23 mouse cellular contexts compared by ENCODE assay signal in genomic region chr11:88202077-88202476, GRCm38 (mm10). TPM values are rescaled to one million over a fixed set of nuclear protein-coding genes. Genes with fewer than 3 reads are reported as not detected.
DNase-seq lines count a peak whose midpoint lies in the region; ATAC-seq and TF ChIP-seq lines count a peak whose summit lies in the region.
"Had no signal": no experiment of that assay in that cellular context is flagged by ENCODE, and none has a peak within 500 bp of the region (broad histone marks: within the 10 kb centered on the region; RNA-seq: fewer than 3 reads in every experiment).

No protein-coding gene starts in this region.

- ATAC-seq in heart, embryonic 15.5 days (replicated peaks; ENCODE audit: insufficient number of reproducible peaks, insufficient read depth, low FRiP score, low read depth): no peak
- peak; percentile 23 for ATAC-seq in G1E (ENCODE audit: extremely low read depth, insufficient number of reproducible peaks, low FRiP score, poor library complexity, severe bottlenecking)
- ATAC-seq in heart, embryonic 16.5 days (replicated peaks; ENCODE audit: extremely low read depth, insufficient read depth, low FRiP score): peak; percentile 3; the same call in 1 of the 2 replicates
- ATAC-seq in megakaryocyte-erythroid progenitor cell, adult 5-6 weeks (replicated peaks; ENCODE audit: low FRiP score, low TSS enrichment, poor library complexity, severe bottlenecking): no peak
- ATAC-seq: forebrain, embryonic 16.5 days had no signal

- peak overlapping the region; percentile 16; the same call in 1 of the 2 replicates for H3K4me2 ChIP-seq in heart, embryonic 15.5 days
- H3K4me2 ChIP-seq in heart, embryonic 16.5 days (ENCODE audit: low read depth, low read length): peak overlapping the region; percentile 37; the same call in 1 of the 2 replicates
- H3K4me2 ChIP-seq: hindbrain, embryonic 13.5 days; limb, embryonic 15.5 days; neural tube, embryonic 15.5 days; stomach, embryonic 15.5 days had no signal

- peak overlapping the region; percentile 95 for H3K27ac ChIP-seq in heart, embryonic 15.5 days
- H3K27ac ChIP-seq in heart, embryonic 16.5 days (ENCODE audit: low read length): peak overlapping the region; percentile 98
- H3K27ac ChIP-seq: hindbrain, embryonic 13.5 days; limb, embryonic 15.5 days; neural tube, embryonic 15.5 days; stomach, embryonic 15.5 days had no signal

- H3K9me3 ChIP-seq in heart, embryonic 15.5 days (replicated peaks): no peaks in the 10 kb centered on the region
- no peaks in the 10 kb centered on the region for H3K9me3 ChIP-seq in G1E (replicated peaks)
- no peaks in the 10 kb centered on the region for H3K9me3 ChIP-seq in heart, embryonic 16.5 days (replicated peaks; ENCODE audit: control insufficient read depth, low read length)
- H3K9me3 ChIP-seq: hindbrain, embryonic 13.5 days; limb, embryonic 15.5 days; megakaryocyte, embryonic 14.5 days; neural tube, embryonic 15.5 days; stomach, embryonic 15.5 days had no signal

- WGBS in heart, embryonic 15.5 days: 6% methylated on average over 2 of the region's 2 CpGs
- 10% methylated on average over 2 of the region's 2 CpGs for WGBS in heart, embryonic 16.5 days

- TF ChIP-seq CTCF in G1E (IDR thresholded peaks at IDR 0.05; ENCODE audit: low read depth, low read length): no peak

- intact Hi-C loops in heart, postnatal 14 days (cut with DNase I): no loop called here

- peak; percentile 30 for DNase-seq in embryo, embryonic 10.5 days (ENCODE audit: low spot score)
- DNase-seq in embryo, embryonic 9.5 days (ENCODE audit: extremely low spot score): no peak
- no peak for DNase-seq in heart, postnatal 14 days
- no peak for DNase-seq in G1E (ENCODE audit: low spot score)
- DNase-seq in MN1 (ENCODE audit: low spot score): no peak
- DNase-seq: adrenal gland, adult 2 months; cerebellum, adult 9-10 months; embryo, embryonic 11 days; kidney, postnatal 10 days; layer of hippocampus, adult 9-11 months; lung, postnatal 10 days; right cerebral cortex, adult 18-20 months; spleen, adult 18-20 months; thymus, postnatal 14 days had no signal

- H3K36me3 ChIP-seq in heart, embryonic 15.5 days: no peaks in the 10 kb centered on the region
- peaks cover 9% of the 10 kb centered on the region for H3K36me3 ChIP-seq in G1E (replicated peaks)
- H3K36me3 ChIP-seq in heart, embryonic 16.5 days (ENCODE audit: control insufficient read depth, insufficient read depth): no peaks in the 10 kb centered on the region; the same call in 1 of the 2 replicates
- H3K36me3 ChIP-seq: hindbrain, embryonic 13.5 days; limb, embryonic 15.5 days; stomach, embryonic 15.5 days had no signal

- H3K4me3 ChIP-seq in heart, embryonic 15.5 days: no peak overlapping the region
- no peak overlapping the region for H3K4me3 ChIP-seq in G1E (ENCODE audit: low read depth, low read length)
- H3K4me3 ChIP-seq in heart, embryonic 16.5 days (ENCODE audit: low read length): 0 out of 2 replicates have a peak overlapping the region, but pooled peaks have one; percentile 4
- H3K4me3 ChIP-seq: hindbrain, embryonic 13.5 days; limb, embryonic 15.5 days; megakaryocyte, embryonic 14.5 days; neural tube, embryonic 15.5 days; stomach, embryonic 15.5 days had no signal

- H3K9ac ChIP-seq in heart, embryonic 15.5 days: 0 out of 2 replicates have a peak overlapping the region, but pooled peaks have one; percentile 37
- H3K9ac ChIP-seq in heart, embryonic 16.5 days (ENCODE audit: low read length): peak overlapping the region; percentile 62
- H3K9ac ChIP-seq: hindbrain, embryonic 13.5 days; limb, embryonic 15.5 days; neural tube, embryonic 15.5 days; stomach, embryonic 15.5 days had no signal

- no peaks in the 10 kb centered on the region for H3K27me3 ChIP-seq in heart, embryonic 15.5 days
- H3K27me3 ChIP-seq in G1E (ENCODE audit: insufficient read depth, low read length): peaks cover 27% of the 10 kb centered on the region
- no peaks in the 10 kb centered on the region for H3K27me3 ChIP-seq in heart, embryonic 16.5 days (ENCODE audit: control insufficient read depth, insufficient read depth, low read length)
- H3K27me3 ChIP-seq: limb, embryonic 15.5 days; megakaryocyte, embryonic 14.5 days; neural tube, embryonic 15.5 days; stomach, embryonic 15.5 days had no signal

- H3K4me1 ChIP-seq in heart, embryonic 15.5 days (replicated peaks): peaks cover 67% of the 10 kb centered on the region
- H3K4me1 ChIP-seq in G1E (ENCODE audit: insufficient read depth, low read depth, low read length): peaks cover 54% of the 10 kb centered on the region
- peaks cover 56% of the 10 kb centered on the region for H3K4me1 ChIP-seq in heart, embryonic 16.5 days (ENCODE audit: control insufficient read depth, insufficient read depth, low read length)

RNA-seq across cellular contexts. Expression of gene Mrps23, which starts 2.1 kb away (rescaled TPM):
- polyA plus RNA-seq in heart, embryonic 15.5 days (2015; fragmentation: Nextera tagmentation; extraction: Ambion mirVana): 80.7 and 93.9 TPM in 2 replicates
- 100 to 1,000 TPM; 226 to 277 TPM for total RNA-seq in heart, postnatal 14 days (2021)
- total RNA-seq in G1E (2014; fragmentation: Nextera tagmentation) (41.2 and 68.7 TPM in 2 replicates), G1E (2017) (89.7 and 106 TPM in 2 replicates)
- 238 and 268 TPM in 2 replicates for polyA plus RNA-seq in G1E (2012)
- polyA plus RNA-seq in heart, embryonic 16.5 days (2015; fragmentation: Nextera tagmentation; extraction: Ambion mirVana): 97.6 and 105 TPM in 2 replicates
- 78.6 and 78.8 TPM in 2 replicates for total RNA-seq in megakaryocyte-erythroid progenitor cell, adult 5-6 weeks (2014; fragmentation: Nextera tagmentation)
- 58.9 and 154 TPM in 2 replicates for total RNA-seq in megakaryocyte-erythroid progenitor cell, adult 5-6 weeks (2017)

Comparison
In these comparisons a context has a peak if more than half of its experiments do, and no peak if none do; other contexts are left out.
1. ATAC-seq: peak in G1E (single experiment) and heart, embryonic 16.5 days (single experiment); none in heart, embryonic 15.5 days (single experiment) and megakaryocyte-erythroid progenitor cell, adult 5-6 weeks (single experiment).